Comparison of ENCODE assay signal across 13 mouse cellular contexts in genomic region chr15:41375906-41376305, GRCm38 (mm10).
"Had no signal": no experiment of that assay in that cellular context is flagged by ENCODE, and none has a peak within 500 bp of the region (broad histone marks: within the 10 kb centered on the region; RNA-seq: fewer than 3 reads in every experiment).

No protein-coding gene starts in this region.

- H3K9me3 ChIP-seq: midbrain, embryonic 10.5 days; midbrain, embryonic 12.5 days; neural tube, embryonic 12.5 days; stomach, embryonic 15.5 days had no signal

- H3K27me3 ChIP-seq: midbrain, embryonic 12.5 days; neural tube, embryonic 12.5 days; stomach, embryonic 15.5 days had no signal

- H3K4me2 ChIP-seq: lung, embryonic 14.5 days; midbrain, embryonic 12.5 days; neural tube, embryonic 12.5 days; stomach, embryonic 15.5 days had no signal

- ATAC-seq: midbrain, embryonic 16.5 days had no signal

- DNase-seq: lung, adult 18-20 months; lung, embryonic 14.5 days; lung, postnatal 10 days; lung, postnatal 4 days; midbrain, embryonic 14.5 days; thymus, adult 2 months; thymus, postnatal 36 days had no signal

- H3K27ac ChIP-seq: midbrain, embryonic 10.5 days; midbrain, embryonic 12.5 days; neural tube, embryonic 12.5 days; stomach, embryonic 15.5 days; stomach, postnatal 0 days had no signal

- H3K4me3 ChIP-seq: midbrain, embryonic 10.5 days; midbrain, embryonic 12.5 days; neural tube, embryonic 12.5 days; stomach, embryonic 15.5 days had no signal

- H3K4me1 ChIP-seq: midbrain, embryonic 10.5 days; midbrain, embryonic 12.5 days; neural tube, embryonic 12.5 days; stomach, embryonic 15.5 days had no signal

- H3K36me3 ChIP-seq: midbrain, embryonic 10.5 days; midbrain, embryonic 12.5 days; neural tube, embryonic 12.5 days; stomach, embryonic 15.5 days had no signal

- H3K9ac ChIP-seq: lung, embryonic 14.5 days; midbrain, embryonic 12.5 days; neural tube, embryonic 12.5 days; stomach, embryonic 15.5 days had no signal
